Comparison of ENCODE assay signal across 9 mouse cellular contexts in the genomic region with DNA sequence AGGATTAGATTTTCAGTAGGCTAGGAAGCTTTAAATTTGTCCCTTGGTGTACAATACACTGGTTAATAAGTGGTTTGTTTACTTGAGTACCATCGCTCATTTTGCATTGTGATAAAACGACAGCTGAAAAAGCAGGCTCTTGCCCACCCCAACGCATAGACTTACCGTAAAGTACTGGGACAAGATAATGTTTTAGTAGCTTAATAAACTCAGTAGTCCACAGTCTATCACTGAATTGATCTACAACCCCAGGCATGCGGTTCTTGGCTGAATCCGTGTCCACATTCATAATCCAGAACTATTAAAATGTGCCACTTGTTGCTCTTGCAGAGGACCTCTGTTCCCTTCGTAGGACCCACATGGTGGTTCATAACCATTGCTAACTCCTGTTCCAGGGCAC. TPM values are rescaled to one million over a fixed set of nuclear protein-coding genes. Genes with fewer than 3 reads are reported as not detected.
DNase-seq lines count a peak whose midpoint lies in the region; ATAC-seq and TF ChIP-seq lines count a peak whose summit lies in the region.
"Had no signal": no experiment of that assay in that cellular context is flagged by ENCODE, and none has a peak within 500 bp of the region (broad histone marks: within the 10 kb centered on the region; RNA-seq: fewer than 3 reads in every experiment).

No protein-coding gene starts in this region.

- TF ChIP-seq POLR2A in brain, embryonic 14.5 days (IDR thresholded peaks at IDR 0.05; ENCODE audit: borderline replicate concordance, extremely low read depth, insufficient read depth, insufficient read length, poor library complexity, severe bottlenecking) = no peak

- no peak for ATAC-seq in heart, postnatal 0 days (ENCODE audit: insufficient read depth, low read depth)
- no peak for ATAC-seq in hindbrain, embryonic 13.5 days (ENCODE audit: low FRiP score)
- ATAC-seq in midbrain, embryonic 12.5 days (ENCODE audit: low FRiP score, low read depth) = no peak
- ATAC-seq: Patski had no signal

- H3K4me1 ChIP-seq in heart, postnatal 0 days (ENCODE audit: control insufficient read depth, insufficient read depth) = peaks cover 22% of the 10 kb centered on the region
- peaks cover 40% of the 10 kb centered on the region for H3K4me1 ChIP-seq in hindbrain, embryonic 13.5 days (replicated peaks)
- H3K4me1 ChIP-seq in midbrain, embryonic 12.5 days = peaks cover 26% of the 10 kb centered on the region

- TF ChIP-seq CTCF in heart, postnatal 0 days (IDR thresholded peaks at IDR 0.05; ENCODE audit: low read depth) = no peak
- TF ChIP-seq CTCF in brain, embryonic 14.5 days (IDR thresholded peaks at IDR 0.05; ENCODE audit: borderline replicate concordance, extremely low read depth, insufficient read depth, insufficient read length) = no peak

- H3K27ac ChIP-seq in heart, postnatal 0 days (ENCODE audit: low read depth) = no peak overlapping the region
- H3K27ac ChIP-seq in hindbrain, embryonic 13.5 days = no peak overlapping the region
- no peak overlapping the region for H3K27ac ChIP-seq in midbrain, embryonic 12.5 days (replicated peaks)

- peak overlapping the region; percentile 70 for H3K4me2 ChIP-seq in heart, postnatal 0 days (ENCODE audit: low read depth, low read length)
- H3K4me2 ChIP-seq in hindbrain, embryonic 13.5 days = peak overlapping the region; percentile 66
- peak overlapping the region; percentile 78 for H3K4me2 ChIP-seq in midbrain, embryonic 12.5 days (replicated peaks)

- H3K36me3 ChIP-seq in heart, postnatal 0 days (replicated peaks; ENCODE audit: control insufficient read depth, insufficient read depth, low read length) = no peaks in the 10 kb centered on the region
- H3K36me3 ChIP-seq in hindbrain, embryonic 13.5 days = no peaks in the 10 kb centered on the region
- H3K36me3 ChIP-seq in midbrain, embryonic 12.5 days = no peaks in the 10 kb centered on the region

- intact Hi-C loops in heart, postnatal 25 days (cut with DNase I) = loop anchor here (5.0 kb wide), 2 partner anchors 82 to 83 kb away; no protein-coding TSS in a partner anchor

- H3K9me3 ChIP-seq in heart, postnatal 0 days (replicated peaks; ENCODE audit: control insufficient read depth, low read length) = no peaks in the 10 kb centered on the region
- no peaks in the 10 kb centered on the region for H3K9me3 ChIP-seq in hindbrain, embryonic 13.5 days
- no peaks in the 10 kb centered on the region for H3K9me3 ChIP-seq in midbrain, embryonic 12.5 days

- no peak for DNase-seq in heart, postnatal 0 days (ENCODE audit: low spot score)
- DNase-seq in heart, postnatal 25 days (ENCODE audit: low spot score) = no peak
- peak; percentile 6 for DNase-seq in brain, embryonic 14.5 days (ENCODE audit: low read depth)
- no peak for DNase-seq in adrenal gland, postnatal 10 days
- DNase-seq in thymus, postnatal 0 days (ENCODE audit: low spot score) = no peak
- DNase-seq in right cerebral cortex, postnatal 10 days (ENCODE audit: low spot score in 2 of 2) = no peak

- TF ChIP-seq EP300 in heart, postnatal 0 days (IDR thresholded peaks at IDR 0.05; ENCODE audit: low read depth) = no peak

- peak overlapping the region; percentile 98 for H3K4me3 ChIP-seq in heart, postnatal 0 days (ENCODE audit: low read depth, low read length)
- H3K4me3 ChIP-seq in hindbrain, embryonic 13.5 days = peak overlapping the region; percentile 87
- peak overlapping the region; percentile 89 for H3K4me3 ChIP-seq in midbrain, embryonic 12.5 days

- H3K27me3 ChIP-seq in heart, postnatal 0 days (ENCODE audit: control insufficient read depth, insufficient read depth, low read length) = no peaks in the 10 kb centered on the region
- H3K27me3 ChIP-seq in hindbrain, embryonic 13.5 days = no peaks in the 10 kb centered on the region
- H3K27me3 ChIP-seq in midbrain, embryonic 12.5 days = no peaks in the 10 kb centered on the region
- H3K27me3 ChIP-seq: Patski had no signal

- H3K9ac ChIP-seq in heart, postnatal 0 days (replicated peaks; ENCODE audit: low read depth, low read length) = peak overlapping the region; percentile 97
- peak overlapping the region; percentile 96 for H3K9ac ChIP-seq in hindbrain, embryonic 13.5 days
- peak overlapping the region; percentile 97; the same call in 1 of the 2 replicates for H3K9ac ChIP-seq in midbrain, embryonic 12.5 days (replicated peaks)

- WGBS in heart, postnatal 0 days = 46% methylated on average over 7 of the region's 7 CpGs
- WGBS in hindbrain, embryonic 13.5 days = 64% methylated on average over 7 of the region's 7 CpGs
- WGBS in midbrain, embryonic 12.5 days = 62% methylated on average over 7 of the region's 7 CpGs

RNA-seq across cellular contexts. Expression of gene Abhd17b, which starts 1.8 kb away (rescaled TPM):
- total RNA-seq in heart, postnatal 0 days (2014; rRNA removed; ENCODE audit: low replicate concordance) = 17.5 and 28.9 TPM in 2 replicates
- 17.0 and 17.6 TPM in 2 replicates for polyA plus RNA-seq in heart, postnatal 0 days (2015; fragmentation: Nextera tagmentation; extraction: Ambion mirVana)
- total RNA-seq in heart, postnatal 25 days (2021) = 10 to 100 TPM; 13.5 to 13.7 TPM
- polyA plus RNA-seq in brain, embryonic 14.5 days (2012; rRNA removed) = 29.0 and 30.8 TPM in 2 replicates
- polyA plus RNA-seq in hindbrain, embryonic 13.5 days (2015; fragmentation: Nextera tagmentation; extraction: Ambion mirVana) = 35.4 and 40.9 TPM in 2 replicates
- 51.7 and 58.0 TPM in 2 replicates for polyA plus RNA-seq in midbrain, embryonic 12.5 days (2016; fragmentation: Nextera tagmentation; extraction: Ambion mirVana)
- total RNA-seq in adrenal gland, postnatal 10 days (2021) = 10 to 100 TPM; 52.8 to 52.9 TPM
- 26.7 and 34.9 TPM in 2 replicates for polyA plus RNA-seq in thymus, postnatal 0 days (2015; fragmentation: Nextera tagmentation; extraction: Ambion mirVana)

RNA-seq across cellular contexts. Expression of gene 1110059E24Rik, which starts 2.0 kb away (rescaled TPM):
- total RNA-seq in heart, postnatal 0 days (2014; rRNA removed; ENCODE audit: low replicate concordance) = 14.8 and 33.3 TPM in 2 replicates
- polyA plus RNA-seq in heart, postnatal 0 days (2015; fragmentation: Nextera tagmentation; extraction: Ambion mirVana) = 28.9 and 29.0 TPM in 2 replicates
- total RNA-seq in heart, postnatal 25 days (2021) = 10 to 100 TPM; 13.2 to 14.6 TPM
- polyA plus RNA-seq in brain, embryonic 14.5 days (2012; rRNA removed) = 33.3 and 34.7 TPM in 2 replicates
- polyA plus RNA-seq in hindbrain, embryonic 13.5 days (2015; fragmentation: Nextera tagmentation; extraction: Ambion mirVana) = 56.8 and 57.3 TPM in 2 replicates
- 55.1 and 62.8 TPM in 2 replicates for polyA plus RNA-seq in midbrain, embryonic 12.5 days (2016; fragmentation: Nextera tagmentation; extraction: Ambion mirVana)
- 10 to 100 TPM; 31.6 to 36.4 TPM for total RNA-seq in adrenal gland, postnatal 10 days (2021)
- 51.5 and 53.3 TPM in 2 replicates for polyA plus RNA-seq in thymus, postnatal 0 days (2015; fragmentation: Nextera tagmentation; extraction: Ambion mirVana)
